In genomic region chr1:52151166-52151565, GRCm38 (mm10) we compare ENCODE assay signal across 16 mouse cellular contexts. TPM values are rescaled to one million over a fixed set of nuclear protein-coding genes. Genes with fewer than 3 reads are reported as not detected.
DNase-seq lines count a peak whose midpoint lies in the region; ATAC-seq and TF ChIP-seq lines count a peak whose summit lies in the region.
"Had no signal": no experiment of that assay in that cellular context is flagged by ENCODE, and none has a peak within 500 bp of the region (broad histone marks: within the 10 kb centered on the region; RNA-seq: fewer than 3 reads in every experiment).

No protein-coding gene starts in this region.

- H3K36me3 ChIP-seq in heart, embryonic 14.5 days (ENCODE audit: control insufficient read depth, insufficient read depth, low read length): peaks cover 39% of the 10 kb centered on the region
- peaks cover 5% of the 10 kb centered on the region; the same call in 1 of the 2 replicates for H3K36me3 ChIP-seq in midbrain, embryonic 10.5 days
- H3K36me3 ChIP-seq in midbrain, embryonic 13.5 days: peaks cover 4% of the 10 kb centered on the region; the same call in 1 of the 2 replicates
- peaks cover 64% of the 10 kb centered on the region for H3K36me3 ChIP-seq in heart, postnatal 0 days (replicated peaks; ENCODE audit: control insufficient read depth, insufficient read depth, low read length)
- H3K36me3 ChIP-seq: hindbrain, embryonic 15.5 days had no signal

- no peaks in the 10 kb centered on the region for H3K9me3 ChIP-seq in heart, embryonic 14.5 days (ENCODE audit: control insufficient read depth, low read length)
- H3K9me3 ChIP-seq in midbrain, embryonic 10.5 days (replicated peaks): no peaks in the 10 kb centered on the region
- no peaks in the 10 kb centered on the region for H3K9me3 ChIP-seq in midbrain, embryonic 13.5 days
- H3K9me3 ChIP-seq in heart, postnatal 0 days (replicated peaks; ENCODE audit: control insufficient read depth, low read length): no peaks in the 10 kb centered on the region
- H3K9me3 ChIP-seq: hindbrain, embryonic 15.5 days; limb, embryonic 13.5 days; megakaryocyte, embryonic 14.5 days had no signal

- H3K4me1 ChIP-seq in heart, embryonic 14.5 days (ENCODE audit: control insufficient read depth in 2 of 2, insufficient read depth in 2 of 2, low read length in 2 of 2): peaks cover 21 to 34% of the 10 kb centered on the region in 2 experiments
- peaks cover 39% of the 10 kb centered on the region for H3K4me1 ChIP-seq in midbrain, embryonic 10.5 days
- H3K4me1 ChIP-seq in midbrain, embryonic 13.5 days (replicated peaks): peaks cover 22% of the 10 kb centered on the region
- peaks cover 27% of the 10 kb centered on the region for H3K4me1 ChIP-seq in heart, postnatal 0 days (ENCODE audit: control insufficient read depth, insufficient read depth)

- no peak for TF ChIP-seq EP300 in heart, postnatal 0 days (IDR thresholded peaks at IDR 0.05; ENCODE audit: low read depth)

- no peak for TF ChIP-seq CTCF in gastrocnemius, adult 2 months (IDR thresholded peaks at IDR 0.05)
- no peak for TF ChIP-seq CTCF in heart, postnatal 0 days (IDR thresholded peaks at IDR 0.05; ENCODE audit: low read depth)

- ATAC-seq in heart, embryonic 14.5 days (ENCODE audit: insufficient number of reproducible peaks, insufficient read depth, low FRiP score, low read depth): no peak
- no peak for ATAC-seq in midbrain, embryonic 13.5 days
- no peak for ATAC-seq in heart, postnatal 0 days (ENCODE audit: insufficient read depth, low read depth)

- H3K27ac ChIP-seq in gastrocnemius, adult 2 months: peak overlapping the region; percentile 68
- H3K27ac ChIP-seq in heart, embryonic 14.5 days (replicated peaks in 1 of 2; ENCODE audit: control insufficient read depth in 1 of 2, insufficient read depth in 1 of 2, low read depth in 2 of 2, low read length in 2 of 2): peak overlapping the region; percentile 56 to 75; a peak in 3 of 4 replicates
- H3K27ac ChIP-seq in midbrain, embryonic 10.5 days (replicated peaks): peak overlapping the region; percentile 64
- H3K27ac ChIP-seq in midbrain, embryonic 13.5 days: no peak overlapping the region
- peak overlapping the region; percentile 63 for H3K27ac ChIP-seq in heart, postnatal 0 days (ENCODE audit: low read depth)
- H3K27ac ChIP-seq: hindbrain, embryonic 15.5 days; kidney, postnatal 0 days; limb, embryonic 13.5 days had no signal

- H3K4me2 ChIP-seq in heart, embryonic 14.5 days (ENCODE audit: low read length): no peak overlapping the region
- H3K4me2 ChIP-seq in midbrain, embryonic 13.5 days (replicated peaks): no peak overlapping the region
- no peak overlapping the region for H3K4me2 ChIP-seq in heart, postnatal 0 days (ENCODE audit: low read depth, low read length)
- H3K4me2 ChIP-seq: hindbrain, embryonic 15.5 days; limb, embryonic 13.5 days had no signal

- intact Hi-C loops in gastrocnemius, adult 2 months (cut with DNase I): no loop called here
- intact Hi-C loops in gastrocnemius, postnatal 14 days (cut with DNase I; ENCODE audit: low total_unique reads): no loop called here

- H3K9ac ChIP-seq in heart, embryonic 14.5 days (ENCODE audit: low read length): no peak overlapping the region
- no peak overlapping the region for H3K9ac ChIP-seq in midbrain, embryonic 13.5 days (replicated peaks)
- no peak overlapping the region for H3K9ac ChIP-seq in heart, postnatal 0 days (replicated peaks; ENCODE audit: low read depth, low read length)
- H3K9ac ChIP-seq: hindbrain, embryonic 15.5 days; limb, embryonic 13.5 days had no signal

- H3K27me3 ChIP-seq in heart, embryonic 14.5 days (ENCODE audit: control insufficient read depth, insufficient read depth, low read length): no peaks in the 10 kb centered on the region
- no peaks in the 10 kb centered on the region for H3K27me3 ChIP-seq in midbrain, embryonic 10.5 days (ENCODE audit: low read depth, poor library complexity, severe bottlenecking)
- H3K27me3 ChIP-seq in midbrain, embryonic 13.5 days: no peaks in the 10 kb centered on the region
- no peaks in the 10 kb centered on the region for H3K27me3 ChIP-seq in heart, postnatal 0 days (ENCODE audit: control insufficient read depth, insufficient read depth, low read length)
- H3K27me3 ChIP-seq: hindbrain, embryonic 15.5 days; limb, embryonic 13.5 days; megakaryocyte, embryonic 14.5 days had no signal

- no peak overlapping the region for H3K4me3 ChIP-seq in gastrocnemius, adult 2 months
- H3K4me3 ChIP-seq in heart, embryonic 14.5 days (ENCODE audit: control insufficient read depth in 1 of 2, insufficient read depth in 1 of 2, low read depth in 1 of 2, low read length in 2 of 2): no peak overlapping the region
- H3K4me3 ChIP-seq in midbrain, embryonic 10.5 days: no peak overlapping the region
- no peak overlapping the region for H3K4me3 ChIP-seq in midbrain, embryonic 13.5 days (replicated peaks)
- no peak overlapping the region for H3K4me3 ChIP-seq in heart, postnatal 0 days (ENCODE audit: low read depth, low read length)
- H3K4me3 ChIP-seq: hindbrain, embryonic 15.5 days; limb, embryonic 13.5 days had no signal

- 94% methylated on average over 5 of the region's 5 CpGs for WGBS in heart, embryonic 14.5 days
- WGBS in midbrain, embryonic 10.5 days: 95% methylated on average over 5 of the region's 5 CpGs
- WGBS in midbrain, embryonic 13.5 days: 93% methylated on average over 5 of the region's 5 CpGs
- WGBS in heart, postnatal 0 days: 95% methylated on average over 5 of the region's 5 CpGs

- no peak for DNase-seq in gastrocnemius, adult 2 months
- no peak for DNase-seq in gastrocnemius, postnatal 14 days
- no peak for DNase-seq in heart, adult 18-20 months
- no peak for DNase-seq in midbrain, embryonic 10.5 days (ENCODE audit: low spot score)
- DNase-seq in heart, postnatal 0 days (ENCODE audit: low spot score): no peak
- DNase-seq: adrenal gland, postnatal 25 days; cerebellum, adult 11 months; embryo, embryonic 11 days; lung, adult 18-20 months; right cerebral cortex, postnatal 25 days had no signal

RNA-seq across cellular contexts. Expression of gene Stat1, which starts 31.9 kb away (rescaled TPM):
- 10 to 100 TPM in 1 of 2 experiments, 1 to 10 TPM in 1; 9.2 to 16.4 TPM for total RNA-seq in gastrocnemius, adult 2 months (2021)
- 10 to 100 TPM; 11.5 to 11.9 TPM for total RNA-seq in gastrocnemius, postnatal 14 days (2021)
- 31.7 and 38.0 TPM in 2 replicates for polyA plus RNA-seq in heart, embryonic 14.5 days (2014; fragmentation: Nextera tagmentation; extraction: Ambion mirVana)
- total RNA-seq in heart, adult 18-20 months (2021): 10 to 100 TPM; 31.9 to 39.9 TPM
- 11.2 and 14.6 TPM in 2 replicates for polyA plus RNA-seq in midbrain, embryonic 10.5 days (2016; fragmentation: Nextera tagmentation; extraction: Ambion mirVana)
- polyA plus RNA-seq in midbrain, embryonic 13.5 days (2015; fragmentation: Nextera tagmentation; extraction: Ambion mirVana): 12.0 and 13.5 TPM in 2 replicates
- 55.1 and 70.0 TPM in 2 replicates for total RNA-seq in heart, postnatal 0 days (2014; rRNA removed; ENCODE audit: low replicate concordance)
- 22.3 and 23.0 TPM in 2 replicates for polyA plus RNA-seq in heart, postnatal 0 days (2015; fragmentation: Nextera tagmentation; extraction: Ambion mirVana)
